Mouse (Mus musculus): ENCODE results near the gene Tmem178b. TPM values are rescaled to one million over a fixed set of nuclear protein-coding genes. Genes with fewer than 3 reads are reported as not detected.

The Tmem178b gene
- polyA plus RNA-seq, 1 experiment from 2014 or later, result 7.3 TPM

GRCm38 (mm10) chr6:40131936-40132335, 258.9 kb downstream of the Tmem178b start:
- no peak for ATAC-seq (ENCODE audit: insufficient read depth, low FRiP score, low TSS enrichment)
- Histone ChIP-seq H3K9me3 (ENCODE audit: control insufficient read depth, low read length) (no peaks in the 10 kb centered on the region), H3K4me3 (ENCODE audit: low read depth, low read length) (no peak overlapping the region), H3K36me3 (ENCODE audit: control insufficient read depth, insufficient read depth, low read length) (no peaks in the 10 kb centered on the region), H3K27me3 (ENCODE audit: control insufficient read depth, insufficient read depth, low read length) (no peaks in the 10 kb centered on the region), H3K9ac (ENCODE audit: low read length) (no peak overlapping the region), H3K27ac (ENCODE audit: low read depth, low read length) (no peak overlapping the region), H3K4me2 (ENCODE audit: low read depth) (no peak overlapping the region), H3K4me1 (ENCODE audit: control insufficient read depth, insufficient read depth, low read length) (no peaks in the 10 kb centered on the region)
- WGBS, result 77% methylated on average over 1 of the region's 1 CpGs
- DNase-seq (ENCODE audit: low spot score), result no peak

GRCm38 (mm10) chr6:40133436-40133835, 260.4 kb downstream of the Tmem178b start:
- H3K27ac ChIP-seq (ENCODE audit: low read depth, low read length), result no peak overlapping the region
- DNase-seq (ENCODE audit: low spot score) (no peak), ATAC-seq (ENCODE audit: insufficient read depth, low FRiP score, low TSS enrichment) (no peak)
- no peaks in the 10 kb centered on the region for H3K36me3 ChIP-seq (ENCODE audit: control insufficient read depth, insufficient read depth, low read length)
- no peak overlapping the region for H3K4me2 ChIP-seq (ENCODE audit: low read depth)
- H3K9me3 ChIP-seq (ENCODE audit: control insufficient read depth, low read length), result no peaks in the 10 kb centered on the region
- no peak overlapping the region for H3K4me3 ChIP-seq (ENCODE audit: low read depth, low read length)
- no peaks in the 10 kb centered on the region for H3K4me1 ChIP-seq (ENCODE audit: control insufficient read depth, insufficient read depth, low read length)
- 91% methylated on average over 6 of the region's 6 CpGs for WGBS
- H3K9ac ChIP-seq (ENCODE audit: low read length), result no peak overlapping the region
- no peaks in the 10 kb centered on the region for H3K27me3 ChIP-seq (ENCODE audit: control insufficient read depth, insufficient read depth, low read length)

GRCm38 (mm10) chr6:40135716-40136115, 262.6 kb downstream of the Tmem178b start:
- Histone ChIP-seq H3K4me1 (ENCODE audit: control insufficient read depth, insufficient read depth, low read length) (no peaks in the 10 kb centered on the region), H3K27ac (ENCODE audit: low read depth, low read length) (no peak overlapping the region)
- 81% methylated on average over 6 of the region's 6 CpGs for WGBS

GRCm38 (mm10) chr6:40137346-40137745, 264.3 kb downstream of the Tmem178b start:
- no peak overlapping the region for H3K4me2 ChIP-seq (ENCODE audit: low read depth)

More at GRCm38 (mm10) chr6:40135716-40136115, 262.6 kb downstream of the Tmem178b start:
- no peak overlapping the region for H3K9ac ChIP-seq (ENCODE audit: low read length)
- H3K4me3 ChIP-seq (ENCODE audit: low read depth, low read length), result no peak overlapping the region
- no peaks in the 10 kb centered on the region for H3K27me3 ChIP-seq (ENCODE audit: control insufficient read depth, insufficient read depth, low read length)
- no peaks in the 10 kb centered on the region for H3K9me3 ChIP-seq (ENCODE audit: control insufficient read depth, low read length)
- H3K36me3 ChIP-seq (ENCODE audit: control insufficient read depth, insufficient read depth, low read length), result no peaks in the 10 kb centered on the region
- ATAC-seq (ENCODE audit: insufficient read depth, low FRiP score, low TSS enrichment), result no peak
- no peak overlapping the region for H3K4me2 ChIP-seq (ENCODE audit: low read depth)
- no peak for DNase-seq (ENCODE audit: low spot score)

GRCm38 (mm10) chr6:40137831-40138520, 264.9 kb downstream of the Tmem178b start:
- ATAC-seq (ENCODE audit: insufficient read depth, low FRiP score, low TSS enrichment) (no peak), DNase-seq (ENCODE audit: low spot score) (no peak)
- no peaks in the 10 kb centered on the region for H3K36me3 ChIP-seq (ENCODE audit: control insufficient read depth, insufficient read depth, low read length)
- H3K9me3 ChIP-seq (ENCODE audit: control insufficient read depth, low read length), result no peaks in the 10 kb centered on the region
- H3K4me2 ChIP-seq (ENCODE audit: low read depth), result no peak overlapping the region
- H3K4me3 ChIP-seq (ENCODE audit: low read depth, low read length), result no peak overlapping the region
- H3K4me1 ChIP-seq (ENCODE audit: control insufficient read depth, insufficient read depth, low read length), result no peaks in the 10 kb centered on the region
- no peak overlapping the region for H3K9ac ChIP-seq (ENCODE audit: low read length)
- H3K27ac ChIP-seq (ENCODE audit: low read depth, low read length), result peak overlapping the region; percentile 27; the same call in 1 of the 2 replicates
- WGBS, result 76% methylated on average over 7 of the region's 7 CpGs
- no peaks in the 10 kb centered on the region for H3K27me3 ChIP-seq (ENCODE audit: control insufficient read depth, insufficient read depth, low read length)

More at GRCm38 (mm10) chr6:40137346-40137745, 264.3 kb downstream of the Tmem178b start:
- no peaks in the 10 kb centered on the region for H3K27me3 ChIP-seq (ENCODE audit: control insufficient read depth, insufficient read depth, low read length)
- WGBS, result 58% methylated on average over 6 of the region's 6 CpGs
- no peaks in the 10 kb centered on the region for H3K9me3 ChIP-seq (ENCODE audit: control insufficient read depth, low read length)
- H3K4me3 ChIP-seq (ENCODE audit: low read depth, low read length), result no peak overlapping the region
- ATAC-seq (ENCODE audit: insufficient read depth, low FRiP score, low TSS enrichment), result 0 out of 2 replicates have a peak, but pooled peaks have one; percentile 50
- H3K27ac ChIP-seq (ENCODE audit: low read depth, low read length), result no peak overlapping the region
- no peaks in the 10 kb centered on the region for H3K36me3 ChIP-seq (ENCODE audit: control insufficient read depth, insufficient read depth, low read length)
- DNase-seq (ENCODE audit: low spot score), result no peak
- no peaks in the 10 kb centered on the region for H3K4me1 ChIP-seq (ENCODE audit: control insufficient read depth, insufficient read depth, low read length)
- no peak overlapping the region for H3K9ac ChIP-seq (ENCODE audit: low read length)

GRCm38 (mm10) chr6:40142582-40142981, 269.5 kb downstream of the Tmem178b start:
- H3K27ac ChIP-seq (ENCODE audit: low read depth, low read length), result no peak overlapping the region
- H3K27me3 ChIP-seq (ENCODE audit: control insufficient read depth, insufficient read depth, low read length), result no peaks in the 10 kb centered on the region
- no peaks in the 10 kb centered on the region for H3K9me3 ChIP-seq (ENCODE audit: control insufficient read depth, low read length)
- DNase-seq (ENCODE audit: low spot score) (no peak), ATAC-seq (ENCODE audit: insufficient read depth, low FRiP score, low TSS enrichment) (no peak)
- WGBS, result 20% methylated on average over 5 of the region's 5 CpGs
- no peaks in the 10 kb centered on the region for H3K4me1 ChIP-seq (ENCODE audit: control insufficient read depth, insufficient read depth, low read length)
- H3K4me2 ChIP-seq (ENCODE audit: low read depth), result no peak overlapping the region
- H3K36me3 ChIP-seq (ENCODE audit: control insufficient read depth, insufficient read depth, low read length), result no peaks in the 10 kb centered on the region
- H3K4me3 ChIP-seq (ENCODE audit: low read depth, low read length), result no peak overlapping the region
- no peak overlapping the region for H3K9ac ChIP-seq (ENCODE audit: low read length)

- ATAC-seq (ENCODE audit: insufficient read depth, low FRiP score, low TSS enrichment) (no peak), DNase-seq (ENCODE audit: low spot score) (no peak)
- WGBS, result 72% methylated on average over 9 of the region's 9 CpGs
These were observed 271.3 kb downstream of the Tmem178b start for GRCm38 (mm10) chr6:40144371-40144770.

GRCm38 (mm10) chr6:40145601-40146000, 272.5 kb downstream of the Tmem178b start:
- WGBS, result 92% methylated on average over 3 of the region's 3 CpGs
- no peaks in the 10 kb centered on the region for H3K36me3 ChIP-seq (ENCODE audit: control insufficient read depth, insufficient read depth, low read length)
- H3K4me3 ChIP-seq (ENCODE audit: low read depth, low read length), result no peak overlapping the region
- no peaks in the 10 kb centered on the region for H3K9me3 ChIP-seq (ENCODE audit: control insufficient read depth, low read length)
- DNase-seq (ENCODE audit: low spot score) (no peak), ATAC-seq (ENCODE audit: insufficient read depth, low FRiP score, low TSS enrichment) (no peak)
- no peaks in the 10 kb centered on the region for H3K27me3 ChIP-seq (ENCODE audit: control insufficient read depth, insufficient read depth, low read length)
- H3K9ac ChIP-seq (ENCODE audit: low read length), result no peak overlapping the region
- no peak overlapping the region for H3K4me2 ChIP-seq (ENCODE audit: low read depth)
- H3K4me1 ChIP-seq (ENCODE audit: control insufficient read depth, insufficient read depth, low read length), result no peaks in the 10 kb centered on the region
- no peak overlapping the region for H3K27ac ChIP-seq (ENCODE audit: low read depth, low read length)

More at GRCm38 (mm10) chr6:40144371-40144770, 271.3 kb downstream of the Tmem178b start:
- no peak overlapping the region for H3K9ac ChIP-seq (ENCODE audit: low read length)
- H3K4me3 ChIP-seq (ENCODE audit: low read depth, low read length), result no peak overlapping the region
- no peaks in the 10 kb centered on the region for H3K4me1 ChIP-seq (ENCODE audit: control insufficient read depth, insufficient read depth, low read length)
- no peaks in the 10 kb centered on the region for H3K27me3 ChIP-seq (ENCODE audit: control insufficient read depth, insufficient read depth, low read length)
- H3K36me3 ChIP-seq (ENCODE audit: control insufficient read depth, insufficient read depth, low read length), result no peaks in the 10 kb centered on the region
- no peak overlapping the region for H3K4me2 ChIP-seq (ENCODE audit: low read depth)
- no peaks in the 10 kb centered on the region for H3K9me3 ChIP-seq (ENCODE audit: control insufficient read depth, low read length)
- H3K27ac ChIP-seq (ENCODE audit: low read depth, low read length), result no peak overlapping the region

- Histone ChIP-seq H3K4me1 (ENCODE audit: control insufficient read depth, insufficient read depth, low read length) (no peaks in the 10 kb centered on the region), H3K27ac (ENCODE audit: low read depth, low read length) (no peak overlapping the region), H3K9ac (ENCODE audit: low read length) (no peak overlapping the region), H3K9me3 (ENCODE audit: control insufficient read depth, low read length) (no peaks in the 10 kb centered on the region), H3K27me3 (ENCODE audit: control insufficient read depth, insufficient read depth, low read length) (no peaks in the 10 kb centered on the region), H3K36me3 (ENCODE audit: control insufficient read depth, insufficient read depth, low read length) (no peaks in the 10 kb centered on the region), H3K4me3 (ENCODE audit: low read depth, low read length) (no peak overlapping the region), H3K4me2 (ENCODE audit: low read depth) (no peak overlapping the region)
- WGBS, result 96% methylated on average over 8 of the region's 8 CpGs
- ATAC-seq (ENCODE audit: insufficient read depth, low FRiP score, low TSS enrichment), result no peak
- no peak for DNase-seq (ENCODE audit: low spot score)
These were observed 279.2 kb downstream of the Tmem178b start for GRCm38 (mm10) chr6:40152241-40152640.
